Mouse (Mus musculus) kidney, adult 2 months (tissue): ENCODE measurements at regions not wholly inside any gene's neighbourhood (a gene's known extent, or its start where the extent isn't known, plus 50 kb on each side); places are given as distances from the start of the nearest gene placed in this dataset.

Experiments used
- DNase-seq: peaks from one replicate; pipeline ENCODE4 v3.0.0; 2021
- H3K27ac ChIP-seq: fragments of 200-500 bp; 2 replicates; pipeline ENCODE4 v1.5.1; 2012; ENCODE audit warnings: low read depth, low read length, control low read depth, inconsistent platforms; ENCODE audit not compliant: insufficient read depth
- H3K27me3 ChIP-seq: fragments of 200-500 bp; replicated peaks from 2 replicates; pipeline ENCODE4 v1.6.1; 2012; ENCODE audit warnings: mild to moderate bottlenecking, moderate library complexity, low read length, inconsistent platforms; ENCODE audit not compliant: control insufficient read depth, insufficient read depth
- H3K36me3 ChIP-seq: fragments of 200-500 bp; 2 replicates; pipeline ENCODE4 v1.6.1; 2012; ENCODE audit warnings: mild to moderate bottlenecking, moderate library complexity, low read length, inconsistent platforms; ENCODE audit not compliant: control insufficient read depth, insufficient read depth
- H3K4me1 ChIP-seq: fragments of 200-500 bp; 2 replicates; pipeline ENCODE4 v1.6.1; 2011; ENCODE audit warnings: low read length; ENCODE audit not compliant: control insufficient read depth, insufficient read depth
- H3K4me3 ChIP-seq: fragments of 200-500 bp; 2 replicates; pipeline ENCODE4 v1.5.1; 2011; ENCODE audit warnings: mild to moderate bottlenecking, low read depth, low read length, control low read depth; ENCODE audit not compliant: insufficient read depth
- CTCF ChIP-seq: fragments of 200-500 bp; conservative IDR thresholded peaks from 2 replicates; pipeline ENCODE4 v1.5.1; 2011; ENCODE audit warnings: low read depth, mild to moderate bottlenecking, control low read depth, low read length, moderate library complexity, mixed read lengths; ENCODE audit not compliant: insufficient read depth, insufficient read length
- POLR2A ChIP-seq: fragments of 200-500 bp; IDR thresholded peaks from one replicate; pipeline ENCODE4 v1.6.1; 2011; ENCODE audit warnings: low read depth, low read length, control low read depth
- WGBS: fragments of 180-500 bp; shearing (Covaris S2); methylation state at CpG from one replicate; pipeline ENCODE4 v1.1.7; 2018; 5-methylcytosine and 5-hydroxymethylcytosine counted together

- Histone ChIP-seq H3K4me1 (no peaks in the 10 kb centered on the region), H3K4me3 (no peak overlapping the region), H3K27ac (no peak overlapping the region), H3K27me3 (no peaks in the 10 kb centered on the region), H3K36me3 (no peaks in the 10 kb centered on the region)
- DNase-seq: no peak
- no peak for TF ChIP-seq POLR2A
- TF ChIP-seq CTCF: no peak
- WGBS: 55% methylated on average over 4 of the region's 4 CpGs
Measured at GRCm38 (mm10) chr13:118262971-118263370, 123.5 kb upstream of the B430218F22Rik start.

GRCm38 (mm10) chr13:118265763-118266520 is 120.5 kb upstream of the B430218F22Rik start:
- whole genome bisulfite sequencing: 85% methylated on average over 8 of the region's 8 CpGs
- Histone ChIP-seq H3K4me3 (no peak overlapping the region), H3K4me1 (no peaks in the 10 kb centered on the region), H3K27ac (no peak overlapping the region), H3K27me3 (no peaks in the 10 kb centered on the region), H3K36me3 (no peaks in the 10 kb centered on the region)
- TF ChIP-seq CTCF: no peak
- no peak for TF ChIP-seq POLR2A
- no peak for DNase-seq

GRCm38 (mm10) chr13:118272904-118273303 is 113.5 kb upstream of the B430218F22Rik start:
- Histone ChIP-seq H3K27me3 (no peaks in the 10 kb centered on the region), H3K4me1 (no peaks in the 10 kb centered on the region), H3K36me3 (no peaks in the 10 kb centered on the region), H3K27ac (no peak overlapping the region), H3K4me3 (no peak overlapping the region)
- TF ChIP-seq POLR2A: no peak
- no peak for TF ChIP-seq CTCF
- 48% methylated on average over 4 of the region's 4 CpGs for WGBS
- DNase-seq: peak; percentile 36

GRCm38 (mm10) chr13:118280956-118281355 is 105.5 kb upstream of the B430218F22Rik start:
- Histone ChIP-seq H3K27ac (no peak overlapping the region), H3K36me3 (no peaks in the 10 kb centered on the region), H3K27me3 (no peaks in the 10 kb centered on the region), H3K4me1 (no peaks in the 10 kb centered on the region), H3K4me3 (no peak overlapping the region)
- no peak for TF ChIP-seq POLR2A
- TF ChIP-seq CTCF: no peak
- no peak for DNase-seq
- 15% methylated on average over 2 of the region's 2 CpGs for WGBS

- no peaks in the 10 kb centered on the region for H3K27me3 ChIP-seq
- H3K27ac ChIP-seq: no peak overlapping the region
- H3K4me1 ChIP-seq: no peaks in the 10 kb centered on the region
- WGBS: 74% methylated on average over 1 of the region's 1 CpGs
- H3K4me3 ChIP-seq: no peak overlapping the region
- TF ChIP-seq CTCF (no peak), POLR2A (no peak)
- no peak for DNase-seq
- H3K36me3 ChIP-seq: no peaks in the 10 kb centered on the region
Measured at GRCm38 (mm10) chr13:118293728-118294127, 92.7 kb upstream of the B430218F22Rik start.

- H3K27me3 ChIP-seq: no peaks in the 10 kb centered on the region
- no peak overlapping the region for H3K4me3 ChIP-seq
- H3K36me3 ChIP-seq: no peaks in the 10 kb centered on the region
- no peak for TF ChIP-seq POLR2A
- no peak for DNase-seq
- H3K27ac ChIP-seq: no peak overlapping the region
- H3K4me1 ChIP-seq: no peaks in the 10 kb centered on the region
- WGBS: 100% methylated on average over 1 of the region's 1 CpGs
Measured at GRCm38 (mm10) chr13:118310080-118310479, 76.3 kb upstream of the B430218F22Rik start.

- no peak overlapping the region for H3K27ac ChIP-seq
- TF ChIP-seq CTCF: no peak
- no peak for TF ChIP-seq POLR2A
- no peaks in the 10 kb centered on the region for H3K36me3 ChIP-seq
- no peaks in the 10 kb centered on the region for H3K4me1 ChIP-seq
- WGBS: 66% methylated on average over 4 of the region's 4 CpGs
- H3K4me3 ChIP-seq: no peak overlapping the region
- no peaks in the 10 kb centered on the region for H3K27me3 ChIP-seq
- DNase-seq: no peak
Measured at GRCm38 (mm10) chr13:118313676-118314075, 72.8 kb upstream of the B430218F22Rik start.
